Mouse (Mus musculus) liver, embryonic 16.5 days (tissue): Measurements from ENCODE around the gene Elof1. TPM values are rescaled to one million over a fixed set of nuclear protein-coding genes. Genes with fewer than 3 reads are reported as not detected.

ENCODE experiments used
- ATAC-seq: fragments of 200-750 bp; cut with Nextera tagmentation; 2 replicates; pipeline ENCODE4 v1.8.0; 2017; ENCODE audit warnings: low read depth, mild to moderate bottlenecking, moderate number of reproducible peaks, moderate library complexity
- H3K27ac ChIP-seq: fragments of 300-500 bp; sonication (generic); 2 replicates; pipeline ENCODE4 v1.5.1; 2014; ENCODE audit warnings: mild to moderate bottlenecking, low read length
- H3K27me3 ChIP-seq: fragments of 300-500 bp; sonication (generic); 2 replicates; pipeline ENCODE4 v1.6.1; 2014; ENCODE audit warnings: low read depth, low read length, mixed read lengths; ENCODE audit not compliant: control insufficient read depth, insufficient read depth
- H3K36me3 ChIP-seq: fragments of 300-500 bp; sonication (generic); 2 replicates; pipeline ENCODE4 v1.6.1; 2014; ENCODE audit warnings: mild to moderate bottlenecking; ENCODE audit not compliant: control insufficient read depth, insufficient read depth
- H3K4me1 ChIP-seq: fragments of 300-500 bp; sonication (generic); 2 replicates; pipeline ENCODE4 v1.6.1; 2014; ENCODE audit warnings: low read depth, low read length, mixed read lengths; ENCODE audit not compliant: control insufficient read depth
- H3K4me2 ChIP-seq: fragments of 300-500 bp; sonication (generic); 2 replicates; pipeline ENCODE4 v1.6.1; 2014; ENCODE audit warnings: low read depth, low read length, mixed read lengths
- H3K4me3 ChIP-seq: fragments of 300-500 bp; sonication (generic); 2 replicates; pipeline ENCODE4 v1.5.1; 2014; ENCODE audit warnings: low read depth, mild to moderate bottlenecking, low read length
- H3K9ac ChIP-seq: fragments of 300-500 bp; sonication (generic); 2 replicates; pipeline ENCODE4 v1.6.1; 2014; ENCODE audit warnings: low read depth, low read length
- H3K9me3 ChIP-seq: fragments of 300-500 bp; sonication (generic); replicated peaks from 2 replicates; pipeline ENCODE4 v1.6.1; 2016; ENCODE audit warnings: low read length; ENCODE audit not compliant: control insufficient read depth
- WGBS: fragments of 180-500 bp; shearing (Covaris S2); extraction: QIAGEN DNeasy Blood & Tissue Kit; methylation state at CpG from one replicate; pipeline ENCODE4 v1.1.7; 2014; ENCODE audit not compliant: insufficient replicate concordance; 5-methylcytosine and 5-hydroxymethylcytosine counted together
- polyA plus RNA-seq: library from polyadenylated mRNA; unstranded; fragments of >200 nt; fragmentation: Nextera tagmentation; extraction: Ambion mirVana; gene quantifications from 2 replicates; pipeline ENCODE4 v1.2.1, GENCODE M21; 2015

Gene Elof1
- polyA plus RNA-seq, 1 experiment from 2014 or later = 77.8 TPM

DNA sequence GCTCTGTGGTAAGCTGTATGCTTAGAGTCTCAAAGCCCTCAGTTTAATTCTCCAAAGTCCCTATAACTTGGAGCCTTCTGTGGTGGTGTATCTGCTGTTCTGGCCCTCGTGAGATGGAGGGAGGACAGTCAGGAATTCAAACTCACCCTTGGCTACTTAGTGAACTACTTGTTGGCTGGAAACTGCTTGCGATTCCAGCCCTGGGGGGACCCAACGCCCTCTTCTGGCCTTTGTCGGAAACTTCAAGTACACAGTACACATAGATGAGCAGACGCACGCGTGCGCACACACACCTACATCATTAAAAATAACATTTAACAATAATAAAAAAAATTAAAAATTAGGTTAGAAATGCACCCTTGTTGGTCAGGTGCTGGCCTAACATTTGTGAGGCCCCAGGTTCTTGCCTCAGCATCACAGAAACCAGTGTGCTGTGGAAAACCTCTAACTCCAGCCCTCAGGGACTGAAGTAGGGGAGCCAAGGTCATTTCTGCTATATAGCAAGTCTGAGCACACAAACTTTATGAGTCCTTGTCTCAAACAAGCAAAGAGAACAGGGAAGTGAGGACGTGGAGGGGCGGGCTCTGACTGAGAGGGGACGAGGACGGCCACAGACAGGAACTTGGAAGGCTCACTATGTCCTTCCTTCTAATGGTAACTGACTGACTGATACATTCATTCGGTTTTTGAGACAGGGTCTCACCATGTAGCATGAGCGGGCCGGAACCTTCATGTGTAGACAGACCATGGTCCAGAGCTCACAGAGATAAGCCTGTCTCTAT lies 8.5 kb upstream of the Elof1 start:
- H3K36me3 ChIP-seq = peaks cover 47% of the 10 kb centered on the region
- ATAC-seq = no peak
- no peaks in the 10 kb centered on the region for H3K27me3 ChIP-seq
- H3K9ac ChIP-seq = no peak overlapping the region
- H3K9me3 ChIP-seq = no peaks in the 10 kb centered on the region
- H3K27ac ChIP-seq = peak overlapping the region; percentile 59
- peaks cover 45% of the 10 kb centered on the region for H3K4me1 ChIP-seq
- H3K4me2 ChIP-seq = no peak overlapping the region
- no peak overlapping the region for H3K4me3 ChIP-seq
- WGBS = 77% methylated on average over 15 of the region's 15 CpGs

DNA sequence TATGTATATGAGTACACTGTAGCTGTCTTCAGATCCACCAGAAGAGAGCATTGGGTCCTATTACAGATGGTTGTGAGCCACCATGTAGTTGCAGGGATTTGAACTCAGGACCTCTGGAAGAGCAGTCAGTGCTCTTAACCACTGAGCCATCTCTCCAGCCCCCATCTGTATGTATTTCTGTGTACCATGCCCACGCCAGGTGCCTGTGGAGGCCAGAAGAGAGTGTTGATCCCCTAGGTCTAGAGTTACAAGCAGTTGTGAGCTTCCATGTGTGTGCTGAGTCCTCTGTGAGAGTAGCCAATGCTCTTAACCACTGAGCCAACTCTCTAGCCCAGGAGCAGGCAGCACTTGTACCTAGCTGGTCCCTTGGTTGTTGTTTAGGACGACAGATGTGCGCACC lies 7.2 kb upstream of the Elof1 start:
- no peaks in the 10 kb centered on the region for H3K27me3 ChIP-seq
- H3K9ac ChIP-seq = no peak overlapping the region
- no peak overlapping the region for H3K4me3 ChIP-seq
- WGBS = 83% methylated on average over 3 of the region's 3 CpGs
- peaks cover 43% of the 10 kb centered on the region for H3K4me1 ChIP-seq
- peak overlapping the region; percentile 65 for H3K27ac ChIP-seq
- no peak for ATAC-seq
- H3K36me3 ChIP-seq = peaks cover 36% of the 10 kb centered on the region
- no peak overlapping the region for H3K4me2 ChIP-seq
- H3K9me3 ChIP-seq = no peaks in the 10 kb centered on the region

DNA sequence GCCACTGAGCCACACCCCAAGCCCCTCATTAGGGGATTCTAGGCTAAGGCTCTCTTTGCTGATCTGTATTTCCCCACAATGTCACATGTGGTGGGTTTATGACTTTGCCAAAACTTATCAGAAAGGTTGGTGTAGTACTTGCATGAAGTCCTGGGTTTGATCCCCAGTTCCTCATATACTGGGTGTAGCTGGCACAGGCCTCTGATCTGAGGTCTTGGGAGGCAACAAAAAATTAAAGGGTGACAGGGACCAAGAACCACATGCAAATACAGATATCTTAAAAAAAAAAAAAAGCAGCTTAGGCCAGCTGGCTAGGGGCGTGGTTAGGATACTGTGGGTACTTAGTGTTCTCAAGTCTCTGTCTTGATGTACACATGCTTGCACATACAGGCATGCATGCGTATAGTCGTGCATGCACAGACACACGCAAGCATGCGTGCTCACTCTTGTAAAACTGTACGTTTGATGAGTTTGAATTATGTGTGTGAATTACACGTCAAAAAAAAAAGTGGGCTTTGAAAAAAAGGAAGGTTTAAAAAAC lies 6.2 kb upstream of the Elof1 start:
- H3K4me2 ChIP-seq = no peak overlapping the region
- peak; percentile 49 for ATAC-seq
- peak overlapping the region; percentile 69 for H3K27ac ChIP-seq
- H3K9me3 ChIP-seq = no peaks in the 10 kb centered on the region
- 66% methylated on average over 7 of the region's 7 CpGs for WGBS
- H3K4me1 ChIP-seq = peaks cover 48% of the 10 kb centered on the region
- no peaks in the 10 kb centered on the region for H3K27me3 ChIP-seq
- peaks cover 26% of the 10 kb centered on the region for H3K36me3 ChIP-seq
- no peak overlapping the region for H3K4me3 ChIP-seq
- no peak overlapping the region for H3K9ac ChIP-seq

DNA sequence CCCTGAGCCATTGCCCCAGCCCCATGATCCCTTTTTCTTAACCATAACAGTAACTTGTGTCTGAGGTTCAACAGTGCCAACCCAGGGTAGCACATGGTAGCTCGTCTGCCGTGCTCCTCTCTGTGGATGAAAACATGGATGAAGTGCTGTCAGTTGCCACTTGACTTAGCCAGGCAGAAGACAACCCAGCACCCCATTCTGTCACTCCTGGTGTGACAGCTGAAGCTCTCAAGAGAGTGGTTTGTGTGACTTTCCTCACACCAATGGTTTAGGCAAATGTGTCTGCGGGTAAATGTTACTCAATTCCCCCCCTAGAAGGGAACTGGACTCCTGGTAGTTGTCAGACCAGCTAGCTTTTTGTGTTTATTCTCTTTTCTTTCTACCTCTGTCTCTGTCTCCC lies 5.0 kb upstream of the Elof1 start:
- H3K27me3 ChIP-seq = no peaks in the 10 kb centered on the region
- no peaks in the 10 kb centered on the region for H3K9me3 ChIP-seq
- peaks cover 16% of the 10 kb centered on the region for H3K36me3 ChIP-seq
- H3K9ac ChIP-seq = peak overlapping the region; percentile 13; the same call in 1 of the 2 replicates
- H3K4me2 ChIP-seq = peak overlapping the region; percentile 25; the same call in 1 of the 2 replicates
- peaks cover 57% of the 10 kb centered on the region for H3K4me1 ChIP-seq
- peak overlapping the region; percentile 69 for H3K27ac ChIP-seq
- ATAC-seq = no peak
- no peak overlapping the region for H3K4me3 ChIP-seq
- 64% methylated on average over 3 of the region's 3 CpGs for WGBS

DNA sequence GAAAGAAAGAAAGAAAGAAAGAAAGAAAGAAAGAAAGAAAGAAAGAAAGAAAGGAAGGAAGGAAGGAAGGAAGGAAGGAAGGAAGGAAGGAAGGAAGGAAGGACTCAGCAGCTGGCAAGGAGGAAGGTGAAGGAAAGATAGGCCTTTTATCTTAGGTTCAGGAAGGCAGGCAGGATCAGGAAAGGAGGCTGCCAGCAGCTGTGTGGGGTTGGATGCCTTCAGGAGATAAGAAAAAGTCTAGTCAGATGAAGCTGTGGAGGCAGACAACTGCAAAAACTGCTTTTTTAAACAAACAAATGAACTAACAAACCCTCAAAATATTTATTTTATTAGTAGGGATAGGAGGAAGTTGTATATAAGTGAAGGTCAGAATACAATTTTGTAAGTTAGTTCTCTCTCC lies 4.6 kb upstream of the Elof1 start:
- peak overlapping the region; percentile 69 for H3K27ac ChIP-seq
- peak; percentile 62 for ATAC-seq
- no peaks in the 10 kb centered on the region for H3K27me3 ChIP-seq
- no peaks in the 10 kb centered on the region for H3K9me3 ChIP-seq
- H3K4me3 ChIP-seq = no peak overlapping the region
- peaks cover 11% of the 10 kb centered on the region for H3K36me3 ChIP-seq
- H3K4me2 ChIP-seq = peak overlapping the region; percentile 25; the same call in 1 of the 2 replicates
- H3K4me1 ChIP-seq = peaks cover 57% of the 10 kb centered on the region
- peak overlapping the region; percentile 13; the same call in 1 of the 2 replicates for H3K9ac ChIP-seq

DNA sequence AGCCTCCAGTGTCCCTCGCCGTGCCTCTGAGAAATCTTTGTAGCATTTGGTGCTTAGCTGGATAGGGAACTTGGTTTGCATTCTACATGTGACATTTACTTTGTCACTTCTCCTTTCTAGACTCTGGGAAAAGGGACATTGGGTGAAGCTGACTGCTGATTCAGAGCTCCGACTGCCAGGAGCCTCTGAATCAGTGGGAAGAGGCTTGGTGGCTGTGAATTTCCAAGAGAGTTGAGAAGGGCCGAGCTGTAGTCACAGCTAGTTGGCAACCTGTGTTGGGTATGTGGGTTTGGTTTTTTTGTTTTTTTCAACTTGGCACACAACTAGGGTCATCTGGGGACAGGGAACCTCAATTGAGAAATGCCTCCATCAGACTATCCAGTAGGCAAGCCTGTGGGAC lies 2.6 kb upstream of the Elof1 start:
- no peak overlapping the region for H3K9ac ChIP-seq
- 77% methylated on average over 4 of the region's 4 CpGs for WGBS
- H3K4me1 ChIP-seq = peaks cover 66% of the 10 kb centered on the region
- H3K27me3 ChIP-seq = no peaks in the 10 kb centered on the region
- H3K36me3 ChIP-seq = no peaks in the 10 kb centered on the region
- no peak overlapping the region for H3K4me2 ChIP-seq
- peak overlapping the region; percentile 49 for H3K27ac ChIP-seq
- H3K4me3 ChIP-seq = no peak overlapping the region
- no peak for ATAC-seq
- no peaks in the 10 kb centered on the region for H3K9me3 ChIP-seq

DNA sequence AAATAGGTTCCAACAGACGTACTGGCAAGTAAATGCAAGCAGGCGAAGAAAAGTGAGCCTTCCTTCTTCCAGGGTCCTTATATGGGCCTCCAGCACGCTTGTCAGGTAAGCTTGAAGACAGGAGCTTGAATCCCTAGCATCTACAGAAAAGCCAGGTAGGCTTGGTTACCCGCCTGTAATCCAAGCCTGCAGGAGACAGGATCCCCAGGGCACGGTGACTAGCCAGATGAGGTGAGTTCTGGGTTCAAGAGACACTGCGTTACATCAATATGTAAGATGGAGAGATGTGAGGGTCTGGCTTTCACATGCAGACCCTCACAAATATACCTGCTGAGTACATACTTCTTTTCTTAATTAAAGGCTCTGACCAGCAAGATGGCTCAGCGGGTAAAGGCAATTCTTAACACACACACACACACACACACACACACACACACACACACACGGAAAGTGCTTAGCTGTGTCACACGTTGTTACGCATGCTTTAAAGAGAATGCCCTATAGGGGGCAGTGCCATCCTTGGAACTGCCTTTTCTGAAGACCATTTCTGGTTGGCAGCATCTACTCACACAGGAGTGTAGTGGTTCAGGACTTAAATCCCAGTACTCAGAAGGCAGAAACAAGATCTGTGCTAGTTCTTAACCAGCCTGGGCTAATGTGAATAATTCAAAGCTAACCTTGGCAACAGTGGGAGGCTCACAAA lies 933 bp upstream of the Elof1 start:
- Histone ChIP-seq H3K9ac (peak overlapping the region; percentile 55), H3K27me3 (no peaks in the 10 kb centered on the region), H3K4me1 (peaks cover 52% of the 10 kb centered on the region), H3K4me2 (peak overlapping the region; percentile 91), H3K4me3 (peak overlapping the region; percentile 92), H3K36me3 (peaks cover 7% of the 10 kb centered on the region), H3K27ac (peak overlapping the region; percentile 70), H3K9me3 (no peaks in the 10 kb centered on the region)
- no peak for ATAC-seq
- WGBS = 30% methylated on average over 10 of the region's 10 CpGs

DNA sequence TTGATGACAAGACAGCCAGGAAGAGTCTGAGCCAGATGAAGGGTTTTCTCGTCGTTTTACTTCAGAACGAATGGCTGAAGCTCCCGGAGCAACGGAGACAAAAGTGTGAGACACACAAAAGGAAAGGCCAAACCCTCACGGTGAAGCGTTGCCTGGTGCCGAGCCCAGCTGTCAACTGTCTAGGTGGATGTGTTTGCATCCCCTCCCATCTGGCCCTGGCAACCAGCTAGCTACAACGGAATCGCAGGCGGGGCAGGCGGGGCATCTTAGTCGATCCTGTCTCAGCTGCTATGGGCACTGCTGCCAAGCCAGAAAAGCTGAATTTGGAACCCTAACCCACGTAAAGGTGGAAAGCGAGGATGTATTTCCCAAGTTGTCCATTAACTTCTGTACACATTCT lies 886 bp downstream of the Elof1 start:
- ATAC-seq = no peak
- peaks cover 16% of the 10 kb centered on the region for H3K36me3 ChIP-seq
- peak overlapping the region; percentile 91 for H3K4me2 ChIP-seq
- no peaks in the 10 kb centered on the region for H3K9me3 ChIP-seq
- H3K4me3 ChIP-seq = peak overlapping the region; percentile 92
- H3K27ac ChIP-seq = peak overlapping the region; percentile 80
- H3K27me3 ChIP-seq = no peaks in the 10 kb centered on the region
- H3K9ac ChIP-seq = peak overlapping the region; percentile 90
- H3K4me1 ChIP-seq = peaks cover 35% of the 10 kb centered on the region
- WGBS = 25% methylated on average over 15 of the region's 15 CpGs

DNA sequence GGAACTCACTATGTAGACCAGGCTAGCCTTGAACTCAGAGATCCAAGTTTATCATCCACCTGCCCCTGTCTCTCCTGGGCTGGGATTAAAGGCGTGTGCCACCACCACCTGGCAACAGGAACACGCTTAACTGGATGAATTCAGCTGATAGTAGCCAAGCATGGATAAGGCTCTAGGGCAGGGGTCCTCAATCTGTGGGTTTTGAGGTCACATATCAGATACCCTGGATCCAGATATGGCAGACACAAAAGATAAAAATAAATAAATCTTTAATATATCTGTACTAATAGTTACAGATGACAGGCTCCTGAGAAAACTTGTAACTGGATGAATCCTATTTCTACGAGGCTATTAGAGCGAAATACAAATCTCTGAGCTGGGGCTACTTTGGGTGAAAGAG lies 1.3 kb downstream of the Elof1 start:
- 79% methylated on average over 4 of the region's 4 CpGs for WGBS
- Histone ChIP-seq H3K9me3 (no peaks in the 10 kb centered on the region), H3K27me3 (no peaks in the 10 kb centered on the region), H3K27ac (peak overlapping the region; percentile 42; the same call in 1 of the 2 replicates), H3K4me2 (peak overlapping the region; percentile 91), H3K4me3 (peak overlapping the region; percentile 92), H3K36me3 (peaks cover 16% of the 10 kb centered on the region), H3K4me1 (peaks cover 30% of the 10 kb centered on the region), H3K9ac (peak overlapping the region; percentile 90; the same call in 1 of the 2 replicates)
- no peak for ATAC-seq
